Mouse (Mus musculus): Measurements from ENCODE around the gene Fmnl1. TPM values are rescaled to one million over a fixed set of nuclear protein-coding genes. Genes with fewer than 3 reads are reported as not detected.
A peak's percentile ranks its signal among the peaks of the same experiment; 100 is the strongest.

Gene Fmnl1
- total RNA-seq, 2 experiments from 2014 or later, result 9.7 to 32.2 TPM

GRCm38 (mm10) chr11:103246081-103246730 is 75.3 kb downstream of the Fmnl1 start:
- ATAC-seq (replicated peaks; ENCODE audit: low FRiP score, low TSS enrichment, poor library complexity, severe bottlenecking), result peak; percentile 71

GRCm38 (mm10) chr11:103246731-103247290 is 75.9 kb downstream of the Fmnl1 start:
- no peak for ATAC-seq (replicated peaks; ENCODE audit: low FRiP score, low TSS enrichment, poor library complexity, severe bottlenecking)

- ATAC-seq (replicated peaks; ENCODE audit: low FRiP score, low TSS enrichment, poor library complexity, severe bottlenecking), result no peak
These were observed 76.7 kb downstream of the Fmnl1 start for GRCm38 (mm10) chr11:103247504-103248177.

Other genes with a start within 250 kb of the Fmnl1 start
- 26.7 and 29.3 TPM in 2 replicates for gene Kif18b, start 246.0 kb upstream of the Fmnl1 start, total RNA-seq (2014; fragmentation: Nextera tagmentation)
- 11.4 and 14.5 TPM in 2 replicates for gene Kif18b, start 246.0 kb upstream of the Fmnl1 start, total RNA-seq (2017)
- not detected in 2 replicates for gene C1ql1, start 224.4 kb upstream of the Fmnl1 start, total RNA-seq (2014; fragmentation: Nextera tagmentation)
- not detected in 2 replicates for gene C1ql1, start 224.4 kb upstream of the Fmnl1 start, total RNA-seq (2017)
- gene Nmt1, start 142.9 kb upstream of the Fmnl1 start, total RNA-seq (2014; fragmentation: Nextera tagmentation), result 33.2 and 36.9 TPM in 2 replicates
- 37.6 and 42.0 TPM in 2 replicates for gene Nmt1, start 142.9 kb upstream of the Fmnl1 start, total RNA-seq (2017)
- 24.5 and 40.3 TPM in 2 replicates for gene Dcakd, start 142.8 kb upstream of the Fmnl1 start, total RNA-seq (2014; fragmentation: Nextera tagmentation)
- 4.0 and 9.3 TPM in 2 replicates for gene Dcakd, start 142.8 kb upstream of the Fmnl1 start, total RNA-seq (2017)
- not detected in 2 replicates for gene Plcd3, start 69.4 kb upstream of the Fmnl1 start, total RNA-seq (2014; fragmentation: Nextera tagmentation)
- gene Plcd3, start 69.4 kb upstream of the Fmnl1 start, total RNA-seq (2017), result not detected in 2 replicates
- gene Acbd4, start 69.4 kb upstream of the Fmnl1 start, total RNA-seq (2014; fragmentation: Nextera tagmentation), result 6.8 and 15.5 TPM in 2 replicates
- gene Acbd4, start 69.4 kb upstream of the Fmnl1 start, total RNA-seq (2017), result 10.8 and 11.4 TPM in 2 replicates
- gene Hexim1, start 54.9 kb upstream of the Fmnl1 start, total RNA-seq (2014; fragmentation: Nextera tagmentation), result 10.5 and 15.5 TPM in 2 replicates
- gene Hexim1, start 54.9 kb upstream of the Fmnl1 start, total RNA-seq (2017), result 22.8 and 32.0 TPM in 2 replicates
- gene Hexim2, start 38.7 kb upstream of the Fmnl1 start, total RNA-seq (2014; fragmentation: Nextera tagmentation), result 4.1 and 12.1 TPM in 2 replicates
- 1.6 and 7.8 TPM in 2 replicates for gene Hexim2, start 38.7 kb upstream of the Fmnl1 start, total RNA-seq (2017)
- gene 1700023F06Rik, start 37.5 kb downstream of the Fmnl1 start, total RNA-seq (2014; fragmentation: Nextera tagmentation), result not detected in 2 replicates
- not detected in 2 replicates for gene 1700023F06Rik, start 37.5 kb downstream of the Fmnl1 start, total RNA-seq (2017)
- not detected in 2 replicates for gene Spata32, start 47.3 kb downstream of the Fmnl1 start, total RNA-seq (2014; fragmentation: Nextera tagmentation)
- not detected in 2 replicates for gene Spata32, start 47.3 kb downstream of the Fmnl1 start, total RNA-seq (2017)
- gene Map3k14, start 96.4 kb downstream of the Fmnl1 start, total RNA-seq (2014; fragmentation: Nextera tagmentation), result 1.8 and 2.9 TPM in 2 replicates
- 1.2 and 3.1 TPM in 2 replicates for gene Map3k14, start 96.4 kb downstream of the Fmnl1 start, total RNA-seq (2017)
- 1.4 and 3.3 TPM in 2 replicates for gene Arhgap27, start 192.6 kb downstream of the Fmnl1 start, total RNA-seq (2014; fragmentation: Nextera tagmentation)
- 2.1 and 11.1 TPM in 2 replicates for gene Arhgap27, start 192.6 kb downstream of the Fmnl1 start, total RNA-seq (2017)
- 12.5 and 16.3 TPM in 2 replicates for gene Plekhm1, start 241.6 kb downstream of the Fmnl1 start, total RNA-seq (2014; fragmentation: Nextera tagmentation)
- 2.2 and 2.7 TPM in 2 replicates for gene Plekhm1, start 241.6 kb downstream of the Fmnl1 start, total RNA-seq (2017)

Data from megakaryocyte-erythroid progenitor cell, adult 5-6 weeks (primary cell).